Mouse (Mus musculus): ENCODE data around the gene Prn. TPM values are rescaled to one million over a fixed set of nuclear protein-coding genes. Genes with fewer than 3 reads are reported as not detected.

The Prn gene
- not detected for total RNA-seq (2021)
- polyA plus RNA-seq (2012; rRNA removed) = not detected in 2 replicates
- long read RNA-seq = 0 reads

DNA sequence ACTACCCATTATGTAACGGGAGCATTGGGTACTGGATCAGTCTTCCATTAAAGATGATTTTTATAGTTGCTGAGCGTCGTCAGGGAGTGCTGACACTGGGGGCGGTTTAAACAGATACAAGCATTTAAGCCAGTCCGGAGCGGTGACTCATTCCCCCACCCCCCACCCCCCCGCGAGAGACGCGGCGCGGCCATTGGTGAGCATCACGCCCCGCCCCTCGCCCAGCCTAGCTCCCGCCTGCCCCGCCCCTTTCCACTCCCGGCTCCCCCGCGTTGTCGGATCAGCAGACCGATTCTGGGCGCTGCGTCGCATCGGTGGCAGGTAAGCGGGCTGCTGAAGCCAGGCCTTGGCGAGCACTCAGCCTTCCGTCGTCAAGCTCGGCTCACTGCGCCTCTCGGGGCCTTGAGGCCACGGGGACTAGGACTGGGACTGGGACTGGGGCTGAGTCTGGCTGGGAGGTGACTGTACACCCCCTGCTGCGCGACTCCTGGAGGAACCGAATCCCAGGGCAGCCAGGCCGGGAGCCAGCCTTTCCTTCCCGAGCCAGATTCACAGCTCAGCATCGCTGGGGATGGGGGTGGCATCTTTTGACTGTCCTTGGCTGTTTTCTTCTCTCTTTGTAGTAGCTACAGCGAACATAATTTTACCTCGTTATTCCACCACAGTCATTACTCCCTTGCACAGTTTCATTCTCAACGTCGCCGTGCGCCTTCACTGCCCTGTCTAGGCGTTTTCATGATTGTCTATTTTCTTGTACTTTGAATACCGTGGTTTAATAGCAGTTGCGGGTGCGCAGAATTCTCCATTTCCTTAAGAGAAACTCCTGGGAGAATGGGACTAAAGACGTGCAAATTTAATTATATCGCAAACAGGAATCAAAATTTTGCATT is at the start of gene Prn, which contains the start of gene Prnp:
Prn (plus strand) TSS at position 275 of the 890 bp plus-strand sequence.
Prnp (plus strand) TSS at position 246 of the 890 bp plus-strand sequence.
- DNase-seq = peak; percentile 95

DNA sequence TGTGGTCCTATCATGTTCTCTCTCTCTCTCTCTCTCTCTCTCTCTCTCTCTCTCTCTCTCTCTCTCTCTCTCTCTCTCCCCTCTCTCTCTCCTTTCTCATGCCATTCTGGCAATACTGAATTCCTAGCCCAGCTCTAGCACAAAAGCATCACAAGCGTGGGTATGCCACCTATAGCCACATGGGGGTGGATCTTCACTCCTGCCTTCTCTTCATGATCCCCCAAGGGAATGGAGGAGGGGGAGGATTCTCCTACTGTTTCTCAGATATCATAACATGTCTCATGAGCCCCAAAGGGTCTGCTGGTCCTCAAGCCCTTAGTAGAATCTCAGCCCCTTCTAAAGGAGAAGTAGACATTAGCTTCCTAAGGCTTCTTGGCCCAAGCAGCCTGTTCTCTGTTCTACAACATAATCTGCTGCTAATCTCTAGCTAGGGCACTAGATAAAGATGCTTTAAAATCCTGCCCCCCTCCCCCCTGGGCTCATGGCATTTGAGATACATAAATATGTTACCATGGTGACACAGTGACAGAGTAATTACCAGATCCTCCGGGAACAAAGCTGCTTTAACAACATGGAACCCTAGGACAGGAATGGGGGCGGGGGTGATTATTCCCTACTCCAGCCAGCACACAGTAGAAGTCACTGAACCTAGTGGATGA is 47.0 kb upstream of the Prn start:
- DNase-seq = no peak

DNA sequence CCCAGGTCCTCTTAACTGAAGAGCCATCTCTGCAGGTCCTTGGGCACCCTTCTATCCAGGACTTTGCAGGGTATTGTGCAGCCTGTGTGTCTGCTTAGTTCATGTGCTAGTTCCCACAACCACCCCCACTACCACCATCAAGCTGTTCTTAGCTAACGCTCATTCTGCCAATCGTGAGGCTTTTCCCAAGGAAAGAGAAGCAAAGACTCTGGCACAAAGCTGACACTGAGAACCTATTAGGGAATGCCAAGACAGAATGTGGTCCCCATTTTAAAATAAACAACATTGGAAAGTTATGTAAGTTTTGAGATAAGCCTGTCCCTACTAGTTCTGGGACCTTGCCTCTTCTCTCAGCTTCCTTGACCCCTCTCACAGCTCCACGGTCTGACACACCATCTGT is 46.3 kb upstream of the Prn start:
- peak; percentile 34 for DNase-seq

DNA sequence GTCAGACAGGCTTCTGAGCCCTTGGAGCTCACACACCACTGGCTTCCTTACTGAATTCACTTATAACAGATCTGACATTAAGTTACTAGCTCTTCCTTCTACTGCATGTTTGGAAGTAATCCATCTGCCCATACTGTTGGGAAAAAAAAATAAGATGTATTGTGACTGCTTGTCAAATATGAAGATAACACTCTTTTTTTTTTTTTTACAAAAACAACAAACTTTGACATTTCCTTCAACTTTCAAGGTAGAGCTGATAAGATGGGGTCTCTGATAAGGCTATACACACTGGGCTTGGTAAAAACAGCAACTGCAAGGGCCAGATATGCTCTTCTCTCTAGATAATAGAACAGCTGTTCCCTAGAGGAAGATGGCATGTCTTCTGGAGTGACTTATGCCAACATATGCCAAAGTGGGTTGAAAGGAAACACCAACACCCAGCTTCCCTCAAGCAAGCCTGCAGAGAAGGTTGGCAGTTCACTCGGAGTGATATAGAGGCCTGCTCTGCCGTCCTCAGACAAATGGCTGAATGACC is 45.4 kb upstream of the Prn start:
- DNase-seq = no peak

DNA sequence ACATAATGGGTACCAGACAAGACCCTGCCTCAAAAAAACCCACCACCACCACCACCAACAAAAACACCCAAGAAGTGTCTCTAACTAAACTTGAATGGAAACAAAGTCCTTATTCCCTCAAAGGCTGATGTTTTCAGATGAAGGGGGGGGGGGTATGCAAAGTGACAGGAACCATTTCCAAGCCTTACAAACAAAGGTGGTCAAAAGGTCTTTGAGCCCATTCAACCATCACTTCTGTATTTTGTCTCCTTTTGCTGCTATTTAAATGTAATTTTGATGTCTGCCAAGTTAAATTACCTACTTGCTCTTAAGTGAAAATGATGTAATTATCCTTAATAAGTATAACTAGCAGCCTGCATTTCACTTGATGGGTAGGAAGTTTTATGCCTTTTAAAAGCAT is 43.1 kb upstream of the Prn start:
- no peak for DNase-seq

DNA sequence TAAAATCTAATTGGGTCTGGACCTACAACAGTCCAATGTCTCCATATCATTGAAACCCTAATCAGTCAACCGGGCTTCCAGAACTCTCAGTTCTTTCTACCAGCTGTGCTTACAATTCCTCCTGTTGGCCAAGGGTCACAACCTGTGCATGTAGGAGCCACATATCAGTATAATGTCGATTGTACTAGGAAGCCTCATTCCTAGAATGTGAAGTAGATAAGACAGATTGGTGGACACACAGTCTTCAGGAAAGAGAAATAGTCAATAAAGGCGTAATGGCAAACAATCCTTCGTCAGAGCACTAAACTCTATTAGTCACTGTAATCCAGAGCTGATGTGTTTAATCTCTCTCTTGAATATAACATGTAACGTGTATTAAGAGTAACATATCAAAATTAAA is 40.8 kb upstream of the Prn start:
- no peak for DNase-seq

DNA sequence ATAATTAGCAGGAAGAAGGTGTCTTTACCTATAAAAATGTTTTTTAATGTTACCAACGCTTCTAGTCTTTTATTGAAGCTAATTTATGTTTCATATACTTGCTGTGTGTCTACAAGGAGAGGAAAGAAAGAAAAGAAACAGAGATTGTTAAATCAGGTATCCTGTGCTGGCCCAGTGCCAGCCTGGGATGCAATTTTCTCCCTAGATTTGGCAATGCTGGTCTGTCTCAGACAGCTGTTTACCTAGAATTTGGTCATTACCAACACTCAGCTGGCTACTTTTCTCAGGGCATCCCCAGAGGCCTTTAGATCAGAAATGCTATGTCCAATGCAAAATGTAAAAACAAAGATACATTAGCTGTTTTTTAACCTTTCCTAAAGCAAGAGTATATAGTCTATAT is 36.4 kb upstream of the Prn start:
- peak; percentile 17 for DNase-seq

DNA sequence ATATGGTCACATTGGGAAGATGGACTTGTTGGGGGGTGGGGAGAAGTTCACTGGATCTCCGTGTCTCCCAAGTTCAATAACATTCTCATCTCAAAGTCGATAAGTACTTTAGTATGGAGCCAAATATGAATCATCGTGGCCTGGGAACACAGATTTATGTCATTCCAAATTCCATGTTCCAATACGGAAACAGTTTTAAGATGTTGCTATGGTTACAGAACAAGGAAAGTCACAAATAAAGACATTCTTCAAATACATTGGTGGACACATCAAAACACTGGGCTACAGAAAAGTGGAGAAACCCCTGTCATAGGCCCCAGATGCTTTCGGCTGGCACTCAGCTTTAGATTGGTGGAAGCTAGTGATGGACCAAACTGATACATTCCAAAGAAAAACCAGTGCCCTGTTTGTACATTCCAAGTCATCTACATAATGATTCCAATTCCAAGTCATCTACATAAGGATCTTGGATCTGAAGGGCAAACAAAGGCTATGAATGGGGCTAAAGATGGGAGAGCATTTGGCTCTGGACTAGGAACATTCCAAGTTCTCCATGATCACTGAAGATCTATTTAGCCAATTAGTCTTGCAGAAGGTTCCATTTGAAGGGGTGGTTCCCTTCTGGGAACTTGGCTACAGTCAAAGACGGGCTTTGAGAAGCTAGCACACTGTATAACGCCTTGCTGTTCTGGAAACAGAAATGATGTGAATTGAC is 33.0 kb upstream of the Prn start:
- no peak for DNase-seq

DNA sequence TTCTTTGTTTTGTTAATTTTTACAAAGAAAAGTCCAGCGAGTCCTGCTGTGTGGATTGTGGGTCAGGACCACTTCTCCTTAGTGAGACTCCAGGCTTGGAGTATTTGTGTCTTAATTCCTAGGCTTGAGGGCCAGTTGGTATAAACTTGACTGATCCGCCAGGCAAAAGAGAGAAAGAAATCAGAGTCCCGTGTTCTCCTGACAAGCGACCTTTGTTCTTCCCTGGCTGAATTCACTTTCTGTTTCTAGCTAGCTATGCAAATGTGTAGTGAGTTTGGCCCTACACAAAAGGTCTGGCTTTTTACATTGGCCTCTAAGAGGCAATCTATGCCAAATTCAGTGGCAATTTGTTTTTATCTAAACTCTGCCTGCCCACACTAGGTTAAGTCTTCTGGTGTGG is 28.0 kb upstream of the Prn start:
- DNase-seq = no peak

DNA sequence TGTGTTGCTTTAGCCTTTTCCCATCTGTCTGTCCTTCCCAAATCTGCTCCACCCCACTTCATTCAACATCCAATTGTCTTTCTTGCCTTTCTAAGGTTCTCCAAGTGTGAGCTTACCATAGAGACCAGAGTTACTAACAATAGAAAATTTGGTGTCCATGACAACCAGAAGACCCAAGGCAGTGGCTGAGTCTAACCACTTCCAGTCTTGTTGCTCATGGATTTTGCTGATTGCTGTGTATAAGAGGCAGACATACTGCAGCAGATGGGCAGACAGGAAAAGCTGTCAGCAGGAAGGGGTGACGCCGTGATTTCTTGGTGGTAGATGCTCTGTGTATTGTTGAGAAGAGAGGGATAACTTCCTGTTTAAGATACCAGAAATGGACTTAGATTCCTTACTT is 26.6 kb upstream of the Prn start:
- no peak for DNase-seq

DNA sequence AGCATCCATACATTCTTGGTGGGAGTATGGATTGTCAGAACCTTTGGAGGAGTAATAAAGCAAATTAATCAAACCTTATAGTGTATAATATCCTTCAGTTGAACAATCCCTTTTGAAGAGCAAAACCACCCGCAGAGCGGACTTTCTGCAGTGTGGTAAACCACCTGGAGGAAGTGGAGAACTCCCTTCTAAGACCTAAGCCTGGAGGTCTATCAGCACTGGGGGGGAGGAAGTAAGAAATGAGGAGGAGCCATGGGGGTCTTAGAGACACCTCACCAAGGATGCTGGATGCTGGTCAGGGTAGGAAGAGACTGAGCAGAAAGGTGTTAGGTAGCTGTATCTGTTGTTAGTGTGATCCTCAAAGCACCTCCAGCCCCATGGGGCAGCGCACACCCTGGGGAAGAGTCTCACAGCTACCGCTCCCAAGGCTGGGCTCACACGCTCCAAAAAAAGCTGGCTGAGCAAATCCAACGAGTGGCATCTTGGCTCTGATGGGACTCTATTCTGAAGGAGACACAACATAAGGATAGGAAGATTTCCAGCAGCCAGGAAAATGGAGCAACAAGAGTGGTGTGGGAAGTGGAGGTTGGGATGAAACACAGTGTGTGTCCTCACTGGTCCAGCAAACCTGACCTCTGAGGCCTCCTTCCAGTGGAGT is 23.1 kb upstream of the Prn start:
- no peak for DNase-seq

DNA sequence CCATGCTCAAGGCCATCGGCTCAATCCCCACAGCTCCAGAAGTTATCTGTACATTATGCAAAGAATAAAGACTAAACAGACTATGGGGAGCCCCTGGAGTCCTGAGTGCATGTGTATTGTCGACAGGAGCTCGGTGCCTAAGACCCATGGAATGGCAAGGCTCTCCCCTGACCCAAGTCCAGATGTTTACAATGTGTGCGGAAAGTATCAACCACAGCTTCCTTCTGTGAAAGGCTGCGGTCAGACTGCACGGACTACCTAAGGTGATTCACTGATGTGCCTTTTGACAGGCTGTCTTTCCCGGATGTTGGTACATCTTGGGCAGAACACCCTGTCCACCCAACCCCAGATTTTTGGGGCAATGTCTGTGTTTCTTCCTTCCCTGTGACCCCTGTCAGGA is 21.5 kb upstream of the Prn start:
- DNase-seq = no peak

DNA sequence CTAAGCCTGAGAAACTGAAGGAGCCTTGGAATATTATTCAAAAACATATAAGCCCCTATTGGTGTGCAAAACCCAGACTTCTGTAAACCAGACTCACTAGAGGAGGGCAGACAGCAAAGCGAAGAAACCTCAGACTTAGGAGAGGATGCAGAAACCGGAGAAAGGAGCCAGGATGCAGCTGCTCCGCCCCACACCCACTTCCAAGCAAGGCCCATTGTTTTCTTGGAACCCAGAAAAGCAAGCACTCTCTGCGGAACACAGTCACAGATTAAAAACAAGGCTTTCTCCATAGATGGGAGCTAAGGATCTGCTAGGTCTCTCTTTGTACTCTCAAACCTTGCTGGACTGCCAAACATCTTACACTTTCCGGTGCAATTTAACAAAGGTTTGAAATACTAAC is 17.2 kb upstream of the Prn start:
- no peak for DNase-seq

DNA sequence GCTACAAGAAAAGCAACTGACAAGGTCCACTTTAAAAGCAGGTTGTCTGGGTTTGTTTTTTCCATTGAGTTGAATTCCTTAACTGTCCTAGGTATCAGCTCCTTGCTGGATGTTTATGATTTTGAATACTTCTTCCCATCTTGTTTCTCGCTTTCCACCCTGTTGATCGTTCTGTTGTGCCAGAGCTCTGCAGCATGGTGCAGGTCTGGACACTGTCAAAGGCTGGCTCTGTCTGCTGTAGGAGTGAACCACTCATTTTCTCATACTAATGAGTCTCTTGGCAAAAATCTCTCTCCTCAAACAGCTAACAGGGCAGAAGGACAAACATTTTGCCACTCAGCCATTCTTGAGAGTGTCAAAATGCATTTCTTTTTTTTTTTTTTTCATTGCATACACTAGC is 14.7 kb upstream of the Prn start:
- no peak for DNase-seq

DNA sequence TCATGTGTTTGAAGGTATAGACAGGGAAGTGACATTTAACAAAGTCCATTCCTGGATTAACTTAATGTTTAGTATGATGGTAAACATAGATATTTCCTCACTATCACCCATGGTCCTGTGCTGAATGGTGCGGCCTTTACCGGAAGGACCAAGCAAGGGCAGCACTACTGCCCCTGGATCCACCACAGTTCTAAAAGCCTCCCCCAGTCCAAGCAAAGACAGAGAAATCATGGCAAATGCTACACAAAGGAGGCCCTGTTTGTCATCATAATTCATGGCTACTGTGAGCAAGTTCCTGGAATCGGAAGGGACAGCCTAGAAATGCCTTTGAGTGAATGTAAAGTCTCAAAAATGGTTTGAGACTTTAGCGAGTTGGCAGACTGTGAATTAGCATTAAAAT is 13.7 kb upstream of the Prn start:
- no peak for DNase-seq

DNA sequence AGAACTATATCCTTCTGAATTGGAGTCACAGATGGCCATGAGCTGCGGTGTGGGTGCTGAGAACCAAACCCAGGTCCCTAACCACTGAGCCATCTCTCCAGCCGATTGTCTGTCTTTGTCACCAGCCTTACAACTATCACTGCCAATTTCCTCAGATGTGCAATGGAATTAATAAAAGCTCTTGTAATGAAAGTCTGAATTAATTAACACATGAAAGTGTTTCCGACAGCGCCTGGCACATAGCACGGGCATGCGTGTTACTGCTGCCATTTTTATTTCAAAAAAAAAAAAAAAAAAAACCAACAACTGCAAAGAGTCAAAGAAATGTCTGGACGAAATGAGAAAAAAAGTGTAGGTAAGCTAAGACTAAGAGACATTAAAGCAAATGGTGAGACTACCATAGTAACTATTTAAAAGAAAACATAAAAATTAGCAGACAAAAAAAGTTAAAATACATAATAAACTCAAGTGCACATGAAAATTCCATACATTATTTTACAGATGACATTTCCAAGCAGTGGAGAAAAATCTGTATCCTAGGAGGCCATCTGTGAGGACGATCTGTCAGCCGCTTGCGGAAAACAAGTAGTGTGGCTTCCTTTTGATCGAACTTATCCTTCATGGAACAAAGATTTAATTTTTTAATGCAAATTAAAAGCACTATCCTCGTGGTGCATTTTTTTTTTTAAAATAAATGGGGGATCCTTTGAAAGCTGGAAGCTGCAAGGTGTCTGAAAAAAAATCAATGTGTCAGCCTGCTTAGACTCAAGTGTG is 12.2 kb upstream of the Prn start:
- DNase-seq = no peak

DNA sequence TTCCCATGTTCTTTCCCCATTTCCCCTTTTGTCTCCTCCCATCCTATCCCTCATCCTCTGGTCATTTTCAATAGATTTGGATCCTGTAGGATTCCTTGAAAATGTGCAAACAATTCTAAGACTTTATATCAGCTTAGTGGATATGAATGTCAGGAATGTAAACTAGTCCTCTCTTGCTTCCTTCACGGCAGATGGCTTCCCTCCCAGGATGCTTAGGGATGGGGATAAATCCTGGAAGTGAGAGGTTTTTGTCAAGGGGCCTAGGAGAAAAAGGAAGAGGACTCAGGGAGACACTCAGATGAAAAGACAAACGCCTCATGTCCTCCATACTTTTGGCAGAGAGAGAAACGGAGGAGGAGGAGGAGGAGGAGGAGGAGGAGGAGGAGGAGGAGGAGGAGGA is 7.3 kb upstream of the Prn start:
- no peak for DNase-seq

DNA sequence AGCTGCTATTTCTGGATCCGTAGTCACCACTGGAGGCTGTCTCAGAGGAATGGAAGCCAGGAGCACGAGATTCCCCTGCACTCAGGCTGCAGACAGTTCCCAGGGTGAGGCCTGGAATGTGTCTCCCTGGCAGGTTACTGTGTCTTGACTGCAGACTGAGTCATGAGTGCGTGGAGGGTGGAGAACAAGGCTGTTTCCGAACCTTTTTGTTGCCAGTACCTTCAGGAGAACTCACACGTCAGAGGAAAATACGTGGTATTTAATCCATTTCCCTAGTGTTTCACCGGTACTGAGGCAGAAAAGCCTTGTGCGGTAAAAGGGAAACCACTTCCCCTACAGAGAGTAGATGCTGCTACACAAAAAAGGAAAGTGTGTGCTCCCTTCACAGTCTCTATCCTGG is 6.9 kb upstream of the Prn start:
- DNase-seq = peak; percentile 28

DNA sequence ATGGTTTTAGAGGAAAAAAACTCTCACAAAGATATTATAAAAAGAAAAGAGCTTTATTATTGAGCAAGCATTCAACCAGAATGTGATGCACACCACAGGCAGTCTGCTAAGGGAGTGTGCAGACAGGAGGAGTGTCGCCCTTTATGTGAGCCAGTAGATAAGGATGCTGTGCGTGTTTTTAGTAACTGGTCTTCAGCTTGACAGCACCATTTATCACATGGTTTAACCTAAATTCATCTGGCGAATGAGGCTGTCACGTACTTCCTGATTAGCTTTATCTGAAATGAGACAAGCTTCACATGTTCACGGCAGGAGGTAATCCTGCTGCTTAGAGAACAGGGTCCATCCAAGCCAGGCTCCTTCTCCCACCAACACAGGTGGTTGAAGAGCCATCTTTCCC is 4.7 kb upstream of the Prn start:
- DNase-seq = no peak

DNA sequence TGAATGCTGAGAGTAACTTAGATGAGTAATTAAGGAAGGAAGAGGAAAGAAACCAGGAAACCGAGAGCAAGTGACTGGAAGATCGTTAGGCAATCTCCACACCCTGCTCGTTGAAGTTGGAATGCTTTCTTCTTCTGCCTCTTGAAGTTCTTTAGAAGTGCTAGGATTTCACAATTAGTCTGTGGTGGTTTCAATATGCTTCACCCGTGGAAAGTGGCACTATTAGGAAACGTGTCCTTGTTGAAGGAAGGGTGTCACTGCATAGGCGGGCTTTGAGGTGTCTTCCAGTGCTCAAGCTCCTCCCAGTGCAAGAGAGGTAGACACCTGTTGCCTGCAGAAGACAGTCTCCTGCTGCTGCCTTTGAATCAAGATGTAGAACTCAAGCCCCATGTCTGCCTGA is 4.0 kb upstream of the Prn start:
- DNase-seq = no peak

DNA sequence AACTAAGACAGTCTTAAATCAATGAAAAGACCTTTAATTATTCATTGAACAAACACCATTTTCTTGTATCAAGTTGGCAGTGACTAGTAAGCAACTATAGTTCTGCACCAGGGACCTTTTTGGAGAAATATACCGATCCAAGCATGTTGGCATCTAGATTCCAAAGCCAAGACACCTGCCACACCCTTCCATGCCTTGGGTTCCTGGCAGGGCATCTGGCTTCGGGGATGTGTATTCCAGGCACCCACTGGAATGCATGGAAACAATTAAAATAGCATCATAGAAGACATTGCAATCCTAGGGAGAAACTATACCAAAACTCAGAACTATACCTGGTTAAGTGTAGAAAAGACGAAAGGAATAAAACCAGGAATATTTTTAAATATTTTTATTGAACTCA is 3.5 kb upstream of the Prn start:
- DNase-seq = no peak

All from adrenal gland, adult 2 months (tissue).